Mouse (Mus musculus) embryonic facial prominence, embryonic 12.5 days (tissue): ENCODE results near the gene Hist1h2ba. TPM values are rescaled to one million over a fixed set of nuclear protein-coding genes. Genes with fewer than 3 reads are reported as not detected.

Experiments
- ATAC-seq: fragments of 200-750 bp; cut with Nextera tagmentation; 2 replicates; pipeline ENCODE4 v1.8.0; 2017; ENCODE audit not compliant: insufficient number of reproducible peaks, insufficient read depth, low FRiP score, low TSS enrichment
- H3K27ac ChIP-seq: fragments of 300-500 bp; sonication (generic); 2 replicates; pipeline ENCODE4 v1.5.1; 2016; ENCODE audit warnings: mild to moderate bottlenecking
- H3K27me3 ChIP-seq: fragments of 300-500 bp; sonication (generic); 2 replicates; pipeline ENCODE4 v1.6.1; 2016; ENCODE audit warnings: mild to moderate bottlenecking, moderate library complexity
- H3K36me3 ChIP-seq: fragments of 300-500 bp; sonication (generic); 2 replicates; pipeline ENCODE4 v1.6.1; 2016; ENCODE audit warnings: mild to moderate bottlenecking
- H3K4me1 ChIP-seq: fragments of 300-500 bp; sonication (generic); 2 replicates; pipeline ENCODE4 v1.6.1; 2016
- H3K4me2 ChIP-seq: fragments of 300-500 bp; sonication (generic); replicated peaks from 2 replicates; pipeline ENCODE4 v1.6.1; 2016; ENCODE audit warnings: mild to moderate bottlenecking, moderate library complexity
- H3K4me3 ChIP-seq: fragments of 300-500 bp; sonication (generic); 2 replicates; pipeline ENCODE4 v1.5.1; 2016; ENCODE audit warnings: mild to moderate bottlenecking
- H3K9ac ChIP-seq: fragments of 300-500 bp; sonication (generic); 2 replicates; pipeline ENCODE4 v1.6.1; 2016; ENCODE audit warnings: mild to moderate bottlenecking, moderate library complexity
- H3K9me3 ChIP-seq: fragments of 300-500 bp; sonication (generic); 2 replicates; pipeline ENCODE4 v1.6.1; 2016; ENCODE audit warnings: mild to moderate bottlenecking, moderate library complexity
- whole genome bisulfite sequencing: fragments of 180-500 bp; shearing (Covaris S2); methylation state at CpG from one replicate; pipeline ENCODE4 v1.1.7; 2016; 5-methylcytosine and 5-hydroxymethylcytosine counted together
- polyA plus RNA-seq: library from polyadenylated mRNA; unstranded; fragments of >200 nt; fragmentation: Nextera tagmentation; extraction: Ambion mirVana; gene quantifications from 2 replicates; pipeline ENCODE4 v1.2.1, GENCODE M21; 2016

The Hist1h2ba gene
- polyA plus RNA-seq = not detected in 2 replicates

DNA sequence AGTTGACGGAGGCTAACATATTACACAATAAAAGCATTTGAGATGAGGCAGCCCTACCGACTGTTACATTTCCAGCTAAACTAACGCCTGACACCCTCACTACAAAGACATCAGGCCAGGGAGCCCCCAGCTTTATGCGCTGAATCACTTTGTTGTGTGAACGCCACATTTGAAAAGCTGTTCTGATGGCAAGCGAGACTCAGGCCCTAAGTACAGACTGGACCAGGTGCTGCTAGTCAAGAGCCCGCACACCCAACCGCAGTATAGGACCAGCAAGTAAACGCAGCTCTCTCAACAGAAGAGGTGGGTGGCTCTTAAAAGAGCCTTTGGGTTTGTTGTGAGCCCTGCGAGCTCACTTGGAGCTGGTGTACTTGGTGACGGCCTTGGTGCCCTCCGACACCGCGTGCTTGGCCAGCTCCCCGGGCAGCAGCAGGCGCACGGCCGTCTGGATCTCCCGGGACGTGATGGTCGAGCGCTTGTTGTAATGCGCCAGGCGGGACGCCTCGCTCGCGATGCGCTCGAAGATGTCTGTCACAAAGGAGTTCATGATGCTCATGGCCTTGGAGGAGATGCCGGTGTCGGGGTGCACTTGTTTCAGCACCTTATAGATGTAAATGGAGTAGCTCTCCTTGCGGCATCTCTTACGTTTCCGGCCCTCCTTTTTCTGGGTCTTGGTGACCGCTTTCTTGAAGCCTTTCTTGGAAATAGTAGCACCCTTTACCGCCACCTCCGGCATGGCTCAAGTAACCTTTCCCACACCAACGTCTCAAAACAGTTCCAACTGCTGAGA lies at the start of gene Hist1h2ba:
TSS of gene Hist1h2ba (minus strand) at position 736 of the 790 bp plus-strand sequence.
- ATAC-seq = no peak
- Histone ChIP-seq H3K27ac (no peak within 1 kb of the TSS), H3K36me3 (no peaks in the 10 kb centered on the region), H3K4me2 (no peak within 1 kb of the TSS), H3K27me3 (no peaks in the 10 kb centered on the region), H3K9me3 (no peaks in the 10 kb centered on the region), H3K4me1 (peaks cover 8% of the 10 kb centered on the region; the same call in 1 of the 2 replicates), H3K4me3 (no peak within 1 kb of the TSS), H3K9ac (no peak within 1 kb of the TSS)
- 95% methylated on average over 39 of the region's 39 CpGs for WGBS

DNA sequence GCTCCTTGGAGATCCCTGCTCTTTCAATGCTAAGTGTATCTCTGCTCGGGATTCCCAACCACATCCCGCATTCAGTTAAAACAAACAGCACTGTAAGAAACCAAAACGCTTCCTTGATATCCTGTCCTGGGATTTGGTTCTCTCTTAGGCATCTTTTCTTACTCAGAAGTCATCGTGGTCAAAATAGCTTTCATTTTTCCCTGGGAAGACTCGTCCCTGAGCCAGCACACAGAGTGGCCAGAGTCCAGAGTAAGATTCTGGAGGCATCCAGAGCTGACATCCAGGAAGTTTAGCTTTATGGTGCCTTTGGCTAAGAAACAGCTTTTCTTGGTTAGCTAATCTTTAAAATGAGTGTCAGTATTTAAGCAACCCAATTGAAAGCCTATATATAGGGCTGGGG lies 38.3 kb upstream of the Hist1h2ba start:
- H3K4me1 ChIP-seq = no peaks in the 10 kb centered on the region
- H3K9me3 ChIP-seq = no peaks in the 10 kb centered on the region
- H3K27me3 ChIP-seq = no peaks in the 10 kb centered on the region
- 70% methylated on average over 5 of the region's 5 CpGs for WGBS
- H3K9ac ChIP-seq = no peak overlapping the region
- no peaks in the 10 kb centered on the region for H3K36me3 ChIP-seq
- ATAC-seq = no peak
- no peak overlapping the region for H3K4me3 ChIP-seq
- H3K4me2 ChIP-seq = no peak overlapping the region
- H3K27ac ChIP-seq = no peak overlapping the region

DNA sequence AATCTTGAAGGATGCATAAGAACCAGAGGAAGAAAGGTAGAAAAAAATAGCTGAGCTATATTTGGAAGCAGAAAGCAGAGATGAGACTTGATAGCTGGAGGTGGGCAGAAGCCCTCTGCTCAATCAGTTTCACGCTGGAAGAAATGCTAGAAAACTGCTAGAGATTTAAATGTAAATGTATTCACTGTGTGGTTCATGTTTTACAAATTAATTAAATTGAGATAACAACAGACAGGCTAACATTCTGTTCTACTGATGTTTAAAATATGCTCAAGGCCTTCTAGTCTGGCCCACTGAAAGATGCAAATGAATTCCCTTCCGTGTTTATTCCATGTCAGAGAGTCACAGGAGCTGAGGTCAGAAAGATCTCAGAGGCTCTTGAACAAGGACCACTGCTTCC lies 37.9 kb upstream of the Hist1h2ba start:
- Histone ChIP-seq H3K9ac (no peak overlapping the region), H3K4me1 (no peaks in the 10 kb centered on the region), H3K27me3 (no peaks in the 10 kb centered on the region), H3K9me3 (no peaks in the 10 kb centered on the region), H3K27ac (no peak overlapping the region), H3K4me2 (no peak overlapping the region), H3K36me3 (no peaks in the 10 kb centered on the region), H3K4me3 (no peak overlapping the region)
- ATAC-seq = no peak
- 62% methylated on average over 2 of the region's 2 CpGs for WGBS

- WGBS = 74% methylated on average over 2 of the region's 2 CpGs
- no peak for ATAC-seq
These were observed 31.0 kb upstream of the Hist1h2ba start for GRCm38 (mm10) chr13:23964909-23965308.

GRCm38 (mm10) chr13:23959776-23960175 lies 25.8 kb upstream of the Hist1h2ba start:
- no peaks in the 10 kb centered on the region for H3K27me3 ChIP-seq
- H3K4me1 ChIP-seq = no peaks in the 10 kb centered on the region
- no peak overlapping the region for H3K4me2 ChIP-seq
- ATAC-seq = no peak
- no peaks in the 10 kb centered on the region for H3K36me3 ChIP-seq
- H3K9me3 ChIP-seq = no peaks in the 10 kb centered on the region
- no peak overlapping the region for H3K9ac ChIP-seq
- WGBS = 16% methylated on average over 2 of the region's 2 CpGs
- H3K27ac ChIP-seq = no peak overlapping the region
- no peak overlapping the region for H3K4me3 ChIP-seq

More at GRCm38 (mm10) chr13:23964909-23965308, 31.0 kb upstream of the Hist1h2ba start:
- H3K27me3 ChIP-seq = no peaks in the 10 kb centered on the region
- H3K4me2 ChIP-seq = no peak overlapping the region
- no peaks in the 10 kb centered on the region for H3K36me3 ChIP-seq
- H3K9ac ChIP-seq = no peak overlapping the region
- no peaks in the 10 kb centered on the region for H3K4me1 ChIP-seq
- no peaks in the 10 kb centered on the region for H3K9me3 ChIP-seq
- H3K4me3 ChIP-seq = no peak overlapping the region
- no peak overlapping the region for H3K27ac ChIP-seq

- ATAC-seq = no peak
- Histone ChIP-seq H3K27ac (no peak overlapping the region), H3K4me3 (no peak overlapping the region), H3K4me1 (peaks cover 4% of the 10 kb centered on the region; the same call in 1 of the 2 replicates), H3K36me3 (no peaks in the 10 kb centered on the region), H3K9me3 (no peaks in the 10 kb centered on the region), H3K27me3 (no peaks in the 10 kb centered on the region), H3K9ac (no peak overlapping the region), H3K4me2 (no peak overlapping the region)
- WGBS = 77% methylated on average over 3 of the region's 3 CpGs
These were observed 17.0 kb upstream of the Hist1h2ba start for GRCm38 (mm10) chr13:23950928-23951327.

GRCm38 (mm10) chr13:23949484-23950246 lies 15.7 kb upstream of the Hist1h2ba start:
- ATAC-seq = no peak

DNA sequence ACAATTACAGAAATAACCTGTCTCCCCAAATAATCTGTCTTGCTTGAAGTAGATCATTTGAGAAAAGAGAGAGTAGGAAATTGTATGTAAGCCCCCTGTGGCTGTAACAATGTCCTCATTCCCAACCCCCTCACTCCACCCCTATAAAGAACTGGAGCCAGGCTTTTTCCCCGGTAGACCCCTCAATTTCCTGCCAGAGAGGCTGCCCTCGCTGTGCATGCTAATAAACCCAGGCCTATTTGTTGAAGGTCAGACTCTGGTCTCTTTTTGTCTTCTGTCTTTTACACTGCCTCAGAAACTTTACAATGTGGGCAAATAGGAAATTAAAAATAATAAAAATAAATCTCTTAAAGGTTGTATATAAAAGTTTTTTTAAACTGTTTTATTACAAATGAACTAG lies 12.3 kb upstream of the Hist1h2ba start:
- H3K27me3 ChIP-seq = no peaks in the 10 kb centered on the region
- ATAC-seq = no peak
- no peak overlapping the region for H3K4me3 ChIP-seq
- no peak overlapping the region for H3K9ac ChIP-seq
- no peaks in the 10 kb centered on the region for H3K9me3 ChIP-seq
- H3K4me2 ChIP-seq = no peak overlapping the region
- 16% methylated on average over 2 of the region's 2 CpGs for WGBS
- no peaks in the 10 kb centered on the region for H3K36me3 ChIP-seq
- H3K4me1 ChIP-seq = peaks cover 8% of the 10 kb centered on the region; the same call in 1 of the 2 replicates
- H3K27ac ChIP-seq = no peak overlapping the region

More at GRCm38 (mm10) chr13:23949484-23950246, 15.7 kb upstream of the Hist1h2ba start:
- no peak overlapping the region for H3K9ac ChIP-seq
- H3K4me1 ChIP-seq = peaks cover 4% of the 10 kb centered on the region; the same call in 1 of the 2 replicates
- no peaks in the 10 kb centered on the region for H3K27me3 ChIP-seq
- H3K4me3 ChIP-seq = no peak overlapping the region
- WGBS = 40% methylated on average over 14 of the region's 14 CpGs
- H3K4me2 ChIP-seq = no peak overlapping the region
- no peak overlapping the region for H3K27ac ChIP-seq
- no peaks in the 10 kb centered on the region for H3K36me3 ChIP-seq
- no peaks in the 10 kb centered on the region for H3K9me3 ChIP-seq

DNA sequence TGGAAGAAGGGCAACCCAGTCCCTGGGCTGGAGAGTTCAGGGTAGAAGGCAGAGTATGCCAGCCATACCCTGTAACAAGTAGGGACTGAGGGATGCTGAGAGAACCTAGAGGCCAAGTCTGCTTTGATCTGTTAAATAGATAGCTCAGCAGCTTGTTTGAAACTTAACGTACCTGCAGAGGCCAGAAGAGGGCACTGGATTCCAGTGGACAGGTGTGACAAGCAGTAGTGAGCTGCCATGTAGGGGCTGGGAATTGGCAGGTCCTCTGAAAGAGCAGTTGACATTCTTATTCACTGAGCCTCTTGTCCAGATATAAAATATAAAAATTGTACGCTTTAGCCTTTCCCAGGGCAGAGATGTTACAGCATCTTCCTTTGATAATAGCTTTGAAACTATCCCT lies 8.9 kb upstream of the Hist1h2ba start:
- Histone ChIP-seq H3K27me3 (no peaks in the 10 kb centered on the region), H3K9me3 (no peaks in the 10 kb centered on the region), H3K9ac (no peak overlapping the region), H3K4me2 (no peak overlapping the region), H3K4me3 (no peak overlapping the region), H3K27ac (no peak overlapping the region), H3K36me3 (no peaks in the 10 kb centered on the region), H3K4me1 (peaks cover 8% of the 10 kb centered on the region; the same call in 1 of the 2 replicates)
- 44% methylated on average over 2 of the region's 2 CpGs for WGBS
- no peak for ATAC-seq

DNA sequence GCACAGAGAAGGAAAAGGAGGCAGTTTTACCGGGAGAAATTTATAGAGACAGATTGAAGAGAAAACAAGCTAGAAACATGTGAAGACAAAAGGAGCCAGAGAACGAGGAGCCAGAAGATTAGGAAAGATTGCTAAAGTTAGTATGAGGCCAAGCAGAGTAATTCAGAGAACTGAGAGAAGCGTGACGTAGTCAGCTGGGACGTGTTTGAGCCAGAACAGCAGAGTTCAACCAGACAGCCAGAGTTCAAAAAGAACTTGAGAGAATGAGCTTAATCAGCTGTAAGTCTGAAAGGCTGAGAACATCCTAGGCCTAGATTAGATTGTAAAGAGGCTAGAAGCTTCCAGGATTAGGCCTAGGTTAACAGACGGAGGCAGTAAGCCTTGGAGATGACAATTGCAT lies 6.3 kb upstream of the Hist1h2ba start:
- ATAC-seq = no peak
- H3K36me3 ChIP-seq = no peaks in the 10 kb centered on the region
- H3K4me3 ChIP-seq = no peak overlapping the region
- no peak overlapping the region for H3K4me2 ChIP-seq
- no peak overlapping the region for H3K9ac ChIP-seq
- H3K4me1 ChIP-seq = peaks cover 5% of the 10 kb centered on the region; the same call in 1 of the 2 replicates
- no peak overlapping the region for H3K27ac ChIP-seq
- 57% methylated on average over 6 of the region's 6 CpGs for WGBS
- no peaks in the 10 kb centered on the region for H3K9me3 ChIP-seq
- no peaks in the 10 kb centered on the region for H3K27me3 ChIP-seq

DNA sequence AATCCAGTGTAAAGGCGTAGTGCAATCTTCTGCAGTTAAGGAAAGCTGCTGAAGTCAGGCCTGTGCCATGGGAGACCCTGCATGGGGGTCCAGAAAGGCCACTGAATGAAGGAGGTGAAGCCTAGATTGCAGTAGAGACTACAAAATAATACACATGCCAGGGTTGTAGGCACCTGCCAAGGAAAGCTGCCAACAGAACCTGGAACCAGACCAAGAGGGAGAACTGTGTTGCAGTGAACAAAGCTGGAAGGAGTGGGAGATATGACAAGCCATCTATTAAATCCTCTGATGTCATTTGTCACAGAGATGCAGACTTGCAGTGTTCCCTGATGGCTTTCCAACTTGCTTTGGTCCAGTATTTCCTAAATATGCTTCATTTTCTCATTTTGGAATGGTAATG lies 4.7 kb upstream of the Hist1h2ba start:
- H3K9me3 ChIP-seq = no peaks in the 10 kb centered on the region
- no peak overlapping the region for H3K4me2 ChIP-seq
- WGBS = 92% methylated on average over 1 of the region's 1 CpGs
- peaks cover 5% of the 10 kb centered on the region; the same call in 1 of the 2 replicates for H3K4me1 ChIP-seq
- no peak overlapping the region for H3K4me3 ChIP-seq
- ATAC-seq = no peak
- H3K36me3 ChIP-seq = no peaks in the 10 kb centered on the region
- no peak overlapping the region for H3K27ac ChIP-seq
- no peaks in the 10 kb centered on the region for H3K27me3 ChIP-seq
- H3K9ac ChIP-seq = no peak overlapping the region

DNA sequence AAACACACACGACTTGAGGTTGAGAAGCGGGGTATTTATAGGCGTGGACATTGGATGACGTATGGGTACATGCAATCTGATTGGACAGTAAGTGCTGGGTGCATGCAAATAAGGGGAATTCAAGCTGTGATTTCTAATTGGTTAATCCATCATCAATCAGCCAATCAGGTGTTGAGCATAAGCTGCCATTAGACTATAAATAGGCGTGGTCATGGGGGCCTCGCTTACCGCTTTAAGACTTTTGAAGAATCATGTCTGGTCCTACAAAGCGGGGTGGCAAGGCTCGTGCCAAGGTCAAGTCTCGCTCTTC lies 210 bp upstream of the Hist1h2ba start, which contains the start of gene Hist1h2aa:
TSS of gene Hist1h2aa (plus strand) at position 252 of the 310 bp plus-strand sequence.
- H3K4me2 ChIP-seq = no peak within 1 kb of the TSS
- peaks cover 8% of the 10 kb centered on the region; the same call in 1 of the 2 replicates for H3K4me1 ChIP-seq
- no peaks in the 10 kb centered on the region for H3K36me3 ChIP-seq
- no peak for ATAC-seq
- no peak within 1 kb of the TSS for H3K4me3 ChIP-seq
- H3K27ac ChIP-seq = no peak within 1 kb of the TSS
- 93% methylated on average over 10 of the region's 10 CpGs for WGBS
- H3K9me3 ChIP-seq = no peaks in the 10 kb centered on the region
- H3K27me3 ChIP-seq = no peaks in the 10 kb centered on the region
- no peak within 1 kb of the TSS for H3K9ac ChIP-seq
